Mouse (Mus musculus) urinary bladder, postnatal 4 days (tissue): ENCODE results near the gene Sfmbt1.

Source experiments
- DNase-seq, 2 experiments: peaks; one replicate each; pipeline ENCODE4 v3.0.0; 2021 to 2022; ENCODE audit warnings: low spot score in 2 of 2

Sfmbt1 gene

GRCm38 (mm10) chr14:30870206-30871147, 155.8 kb downstream of the Sfmbt1 start:
- no peak for DNase-seq
